Mouse (Mus musculus) intestine, embryonic 16.5 days (tissue): Measurements from ENCODE around the gene Gm20817. TPM values are rescaled to one million over a fixed set of nuclear protein-coding genes. Genes with fewer than 3 reads are reported as not detected.
"Not testable (repeated sequence)": the region's sequence is repeated elsewhere in the genome, so short reads cannot be mapped to it uniquely, and the experiment has no call there.

Source experiments
- ATAC-seq: fragments of 200-750 bp; cut with Nextera tagmentation; 2 replicates; pipeline ENCODE4 v1.8.0; 2017; ENCODE audit warnings: moderate TSS enrichment, moderate library complexity
- H3K27ac ChIP-seq: fragments of 300-500 bp; sonication (generic); 2 replicates; pipeline ENCODE4 v1.5.1; 2014; ENCODE audit warnings: mild to moderate bottlenecking, low read length
- H3K27me3 ChIP-seq: fragments of 300-500 bp; sonication (generic); replicated peaks from 2 replicates; pipeline ENCODE4 v1.6.1; 2014; ENCODE audit warnings: low read length, control low read depth, mixed read lengths; ENCODE audit not compliant: control insufficient read depth, insufficient read depth
- H3K36me3 ChIP-seq: fragments of 300-500 bp; sonication (generic); 2 replicates; pipeline ENCODE4 v1.6.1; 2014; ENCODE audit warnings: low read length, control low read depth; ENCODE audit not compliant: control insufficient read depth, insufficient read depth
- H3K4me1 ChIP-seq: fragments of 300-500 bp; sonication (generic); 2 replicates; pipeline ENCODE4 v1.6.1; 2014; ENCODE audit warnings: low read length, control low read depth, mixed read lengths; ENCODE audit not compliant: control insufficient read depth, insufficient read depth
- H3K4me2 ChIP-seq: fragments of 300-500 bp; sonication (generic); 2 replicates; pipeline ENCODE4 v1.6.1; 2014; ENCODE audit warnings: low read depth, low read length, control low read depth
- H3K4me3 ChIP-seq: fragments of 300-500 bp; sonication (generic); 2 replicates; pipeline ENCODE4 v1.5.1; 2014; ENCODE audit warnings: mild to moderate bottlenecking, low read length
- H3K9ac ChIP-seq: fragments of 300-500 bp; sonication (generic); 2 replicates; pipeline ENCODE4 v1.6.1; 2014; ENCODE audit warnings: low read depth, low read length
- H3K9me3 ChIP-seq: fragments of 300-500 bp; sonication (generic); 2 replicates; pipeline ENCODE4 v1.6.1; 2016; ENCODE audit warnings: low read length, control low read depth; ENCODE audit not compliant: control insufficient read depth
- WGBS: fragments of 180-500 bp; shearing (Covaris S2); extraction: QIAGEN DNeasy Blood & Tissue Kit; methylation state at CpG from one replicate; pipeline ENCODE4 v1.1.7; 2014; 5-methylcytosine and 5-hydroxymethylcytosine counted together
- polyA plus RNA-seq: library from polyadenylated mRNA; unstranded; fragments of >200 nt; fragmentation: Nextera tagmentation; extraction: Ambion mirVana; gene quantifications from 2 replicates; pipeline ENCODE4 v1.2.1, GENCODE M21; 2015

Gene Gm20817
- not detected in 2 replicates for polyA plus RNA-seq

- H3K9ac ChIP-seq, H3K4me2 ChIP-seq, ATAC-seq, H3K4me3 ChIP-seq, H3K4me1 ChIP-seq, H3K9me3 ChIP-seq, H3K27ac ChIP-seq, H3K27me3 ChIP-seq, H3K36me3 ChIP-seq: not testable (repeated sequence)
- no CpG with 5 or more reads among the region's 5 CpGs for WGBS
These were observed at the start of gene Gm20817 for GRCm38 (mm10) chrY:68832628-68833027. Gene Gm20817, minus strand, starts transcription at chrY:68832728.
